Mouse (Mus musculus): Measurements from ENCODE around the gene Zhx3.

Gene Zhx3

GRCm38 (mm10) chr2:160882436-160882835 is 9.6 kb upstream of the Zhx3 start:
- no peak for DNase-seq (ENCODE audit: low read depth)

DNA sequence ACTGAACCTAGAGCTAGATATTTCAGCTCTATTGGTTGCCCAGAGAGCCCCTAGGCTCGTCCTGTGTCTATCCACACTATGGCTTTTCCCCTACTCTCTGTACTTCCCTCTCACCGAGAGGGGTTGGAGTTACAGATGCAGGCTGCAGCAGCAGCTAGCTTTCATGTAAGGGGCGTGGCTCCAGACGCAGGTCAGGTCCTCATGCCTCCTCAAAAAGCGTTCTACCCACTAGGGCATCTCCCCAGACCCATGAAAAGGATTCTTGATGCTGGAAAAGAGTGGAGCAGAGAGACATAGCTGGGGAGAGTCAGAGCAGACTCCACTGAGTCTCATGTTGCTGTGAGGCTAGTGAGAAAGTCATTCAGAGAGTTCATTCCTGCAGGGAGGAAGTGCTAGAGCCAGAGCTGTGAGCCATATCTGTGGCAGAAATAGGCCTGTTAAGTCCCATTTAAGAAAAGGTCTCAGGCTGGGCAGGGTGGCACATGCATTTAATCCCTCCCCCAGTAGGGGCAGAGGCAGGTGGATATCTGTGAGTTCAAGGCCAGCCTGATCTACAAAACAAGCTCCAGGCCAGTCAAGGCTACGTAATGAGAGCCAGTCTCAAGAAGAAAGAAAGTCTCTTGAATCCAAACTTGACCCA is 8.8 kb upstream of the Zhx3 start:
- no peak for DNase-seq (ENCODE audit: low read depth)

DNA sequence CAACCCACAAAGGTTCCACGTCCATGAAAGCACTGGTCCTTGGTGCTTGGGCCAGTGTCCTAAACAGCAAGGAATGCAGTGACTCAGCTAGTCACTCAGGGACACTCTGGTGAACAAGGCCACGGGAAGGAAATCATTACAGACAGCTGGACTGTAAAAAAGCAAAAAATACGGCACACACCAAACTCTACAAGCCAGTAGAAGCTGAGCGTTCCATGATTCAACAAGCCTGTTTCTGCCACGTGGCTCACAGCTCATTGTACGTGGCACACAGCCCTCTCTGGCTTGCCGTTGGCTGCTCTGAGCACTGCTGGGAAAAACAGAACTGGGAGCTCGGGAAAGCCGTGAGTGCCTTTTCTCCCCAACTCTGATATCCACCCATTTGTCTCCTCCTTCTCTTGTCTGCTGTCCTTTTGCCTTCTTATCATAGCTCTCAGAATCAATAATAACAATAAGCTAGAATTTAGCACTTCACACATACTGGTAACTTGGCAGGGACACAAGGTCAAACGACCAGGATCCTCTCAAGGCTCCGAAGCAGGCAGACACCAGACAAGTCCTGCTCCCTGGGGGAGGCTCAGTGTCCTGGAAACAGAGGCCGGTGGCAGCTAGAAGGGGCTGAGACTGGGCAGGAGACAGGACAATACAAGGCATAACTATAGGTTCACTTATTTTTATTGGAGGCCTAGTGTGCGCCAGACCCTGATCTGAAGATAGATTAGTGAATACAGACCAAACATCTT is 7.8 kb upstream of the Zhx3 start, which contains the start of gene Lpin3:
Lpin3 (plus strand) TSS at position 218 of the 743 bp plus-strand sequence.
- no peak for DNase-seq (ENCODE audit: low read depth)

- peak; percentile 74 for DNase-seq (ENCODE audit: low read depth)
These were observed 3.3 kb upstream of the Zhx3 start for GRCm38 (mm10) chr2:160876115-160876514.

DNA sequence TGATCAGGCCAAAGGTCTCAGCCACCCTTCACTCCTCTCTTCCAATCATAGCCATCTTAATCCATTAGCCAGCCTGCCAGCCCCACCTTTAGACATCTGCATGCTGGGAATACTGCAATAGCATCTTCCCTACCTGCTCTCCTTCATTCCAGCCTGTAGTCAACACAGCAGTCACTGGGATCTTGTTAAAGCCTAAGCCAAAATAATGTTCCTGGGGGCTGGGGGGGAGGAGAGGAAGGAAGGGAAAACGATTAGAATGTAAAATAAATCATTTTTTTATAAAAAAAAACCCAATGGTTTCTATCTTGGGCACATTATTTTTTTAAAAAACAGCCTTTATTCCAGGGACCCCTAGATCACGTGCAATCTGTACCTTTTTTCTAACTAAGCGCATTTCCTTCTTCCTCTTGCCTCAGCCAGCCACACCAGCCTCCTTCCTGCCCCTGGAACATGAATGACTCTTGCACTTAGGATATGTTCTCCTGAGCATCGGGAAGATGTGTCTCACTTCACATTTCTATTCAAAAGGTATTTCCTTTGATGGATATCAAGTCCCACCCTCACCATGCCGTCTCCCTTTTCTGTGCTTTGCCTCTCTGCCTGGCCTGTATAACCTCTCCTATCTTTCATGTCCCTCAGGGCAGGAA is 1.6 kb upstream of the Zhx3 start:
- no peak for DNase-seq (ENCODE audit: low read depth)

DNA sequence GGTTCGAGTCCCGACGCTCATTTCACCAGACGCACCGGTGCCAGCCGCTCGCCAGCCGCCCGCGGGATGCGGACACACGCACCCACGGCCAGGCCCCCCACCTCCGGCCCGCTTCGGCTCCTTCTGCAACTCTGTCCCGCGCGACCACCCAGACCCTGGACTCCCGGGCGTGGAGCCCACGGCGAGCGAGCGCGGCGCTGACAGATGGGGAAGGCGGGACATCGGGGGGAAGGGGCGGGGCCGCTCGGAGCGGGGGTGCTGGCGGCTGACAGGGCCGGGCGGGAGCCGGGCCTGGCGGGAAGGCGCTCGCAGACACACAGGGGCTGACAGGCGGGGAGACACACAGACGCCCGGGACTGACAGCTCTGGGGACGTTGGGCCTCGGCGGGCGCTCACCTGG is 403 bp downstream of the Zhx3 start:
- DNase-seq (ENCODE audit: low read depth) = peak; percentile 78

- no peak for DNase-seq (ENCODE audit: low read depth)
These were observed 1.5 kb downstream of the Zhx3 start for GRCm38 (mm10) chr2:160871310-160871709.

DNA sequence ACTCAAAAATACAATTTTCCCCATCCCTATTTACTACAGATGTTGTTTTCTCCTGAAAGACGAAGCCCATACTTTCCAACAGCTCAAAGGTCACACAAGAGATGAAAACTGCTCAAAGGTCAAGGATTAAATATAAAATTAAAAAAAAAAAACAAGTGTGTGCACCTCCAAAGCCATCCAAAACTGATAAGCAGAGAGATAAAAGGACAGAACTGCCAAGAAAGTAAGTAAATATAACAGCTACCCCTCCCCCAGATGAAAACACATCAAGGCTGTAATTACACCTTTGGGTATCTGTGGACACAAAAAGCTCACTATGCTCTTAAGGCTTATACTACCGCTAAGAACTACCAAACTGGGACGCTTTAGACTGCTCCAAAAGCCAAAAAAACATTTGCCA is 3.4 kb downstream of the Zhx3 start:
- no peak for DNase-seq (ENCODE audit: low read depth)

DNA sequence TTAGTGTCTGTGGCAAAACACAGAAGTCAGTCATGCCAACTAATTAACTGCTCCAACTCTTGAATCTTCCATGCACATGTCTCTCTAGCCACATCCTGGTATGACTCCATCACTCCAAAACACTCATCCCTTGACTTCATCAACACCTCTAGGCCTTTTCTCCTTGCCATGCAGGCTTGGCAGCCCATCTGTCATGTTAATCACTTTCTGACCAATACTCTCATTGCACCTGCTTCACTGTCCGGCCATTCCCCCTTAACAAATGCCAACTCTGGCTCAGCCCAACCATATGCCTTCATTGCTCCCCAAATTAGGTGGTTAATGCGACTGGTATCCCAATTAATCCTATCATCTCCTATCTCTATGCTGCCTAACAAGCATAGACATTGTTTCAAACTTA is 7.5 kb downstream of the Zhx3 start:
- DNase-seq (ENCODE audit: low read depth) = no peak

DNA sequence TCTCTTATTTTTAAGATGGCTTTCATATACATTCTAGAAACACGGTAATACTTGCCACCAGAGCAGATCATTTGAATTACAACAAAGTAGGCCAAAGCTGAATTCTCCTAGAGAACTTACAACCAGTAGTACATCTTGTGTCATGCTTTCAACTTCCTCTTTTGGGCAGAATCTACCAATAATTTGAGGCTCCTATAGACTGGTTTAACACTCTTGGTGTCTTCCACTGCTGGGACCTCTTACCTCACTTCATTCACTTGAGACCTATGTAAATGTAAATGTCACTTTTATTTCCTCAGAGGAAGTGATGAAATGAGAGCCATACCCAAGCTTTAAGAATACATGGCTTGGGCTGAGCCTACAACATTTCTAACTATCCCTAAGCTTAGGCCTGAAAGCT is 8.7 kb downstream of the Zhx3 start:
- no peak for DNase-seq (ENCODE audit: low read depth)

- DNase-seq (ENCODE audit: low read depth) = no peak
These were observed 12.4 kb downstream of the Zhx3 start for GRCm38 (mm10) chr2:160860363-160860762.

- DNase-seq (ENCODE audit: low read depth) = peak; percentile 19
These were observed 16.3 kb downstream of the Zhx3 start for GRCm38 (mm10) chr2:160856359-160857102.

GRCm38 (mm10) chr2:160854687-160855086 is 18.1 kb downstream of the Zhx3 start:
- DNase-seq (ENCODE audit: low read depth) = no peak

DNA sequence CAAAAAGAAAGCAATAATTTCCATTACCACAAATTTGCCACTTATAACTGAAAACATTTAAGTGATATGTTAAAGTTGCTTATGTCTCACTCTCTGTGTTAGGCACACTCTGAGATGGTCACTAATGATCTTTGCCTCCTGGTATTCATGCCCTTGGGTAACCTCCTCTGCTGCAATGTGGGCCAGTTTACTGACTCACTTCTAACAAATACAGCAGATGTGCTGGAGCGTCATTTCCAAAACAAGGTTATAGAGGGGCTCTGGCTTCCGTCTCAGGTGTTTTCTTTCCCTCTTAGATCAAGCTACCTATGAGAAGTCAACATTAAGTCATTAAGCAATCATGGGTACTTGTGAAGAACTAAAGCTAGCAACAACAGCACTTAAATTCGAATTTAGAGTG is 22.4 kb downstream of the Zhx3 start:
- DNase-seq (ENCODE audit: low read depth) = no peak

- no peak for DNase-seq (ENCODE audit: low read depth)
These were observed 23.1 kb downstream of the Zhx3 start for GRCm38 (mm10) chr2:160849617-160850240.

- DNase-seq (ENCODE audit: low read depth) = no peak
These were observed 24.6 kb downstream of the Zhx3 start for GRCm38 (mm10) chr2:160848186-160848585.

GRCm38 (mm10) chr2:160847664-160848063 is 25.1 kb downstream of the Zhx3 start:
- no peak for DNase-seq (ENCODE audit: low read depth)

- no peak for DNase-seq (ENCODE audit: low read depth)
These were observed 32.0 kb downstream of the Zhx3 start for GRCm38 (mm10) chr2:160840838-160841237.

GRCm38 (mm10) chr2:160810802-160811201 is 62.0 kb downstream of the Zhx3 start:
- DNase-seq (ENCODE audit: low read depth) = no peak

DNA sequence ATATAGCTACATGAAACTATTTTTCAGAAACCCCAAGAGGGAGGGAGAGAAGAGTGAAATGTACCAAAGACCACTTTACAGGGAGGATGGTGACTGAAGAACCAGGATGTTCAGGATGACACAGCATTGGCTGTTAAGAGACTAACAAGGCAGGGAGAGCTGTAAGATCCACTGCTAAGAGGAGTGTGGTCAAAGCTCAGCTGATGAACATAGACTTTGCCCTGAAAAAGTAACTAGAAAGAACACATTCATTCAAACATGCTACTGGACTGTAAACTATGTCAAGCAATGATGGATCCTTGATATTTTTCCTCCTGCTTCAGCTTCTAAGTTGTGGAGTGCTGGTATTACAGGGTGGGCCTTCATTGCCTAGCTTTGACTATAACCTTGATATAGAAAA is 62.4 kb downstream of the Zhx3 start:
- DNase-seq (ENCODE audit: low read depth) = no peak

DNA sequence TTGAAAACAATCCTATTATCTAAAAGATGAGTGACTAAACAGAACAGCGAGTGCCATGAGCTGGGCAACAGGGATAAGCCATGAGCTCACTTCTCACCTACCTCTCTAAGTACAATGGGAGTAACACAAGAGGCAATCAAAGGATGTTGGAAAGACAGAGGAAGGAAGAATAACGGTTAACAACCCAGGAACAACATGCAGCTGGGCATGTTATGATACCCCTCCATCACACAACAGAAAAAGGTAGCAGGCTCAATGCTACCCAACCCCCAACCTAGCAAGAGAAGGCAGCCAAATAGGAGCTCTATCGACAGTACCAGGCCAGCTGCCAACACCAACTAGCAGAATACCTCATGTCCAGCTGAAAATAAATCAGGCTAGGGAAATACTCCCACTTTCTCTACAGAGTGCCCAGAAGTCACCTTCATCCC is 66.7 kb downstream of the Zhx3 start:
- no peak for DNase-seq (ENCODE audit: low read depth)
